Mouse (Mus musculus) hindbrain, embryonic 14.5 days (tissue): ENCODE data around the gene Tulp1. TPM values are rescaled to one million over a fixed set of nuclear protein-coding genes. Genes with fewer than 3 reads are reported as not detected.
"Not testable (repeated sequence)": the region's sequence is repeated elsewhere in the genome, so short reads cannot be mapped to it uniquely, and the experiment has no call there.

ENCODE experiments used
- ATAC-seq: fragments of 200-750 bp; cut with Nextera tagmentation; 2 replicates; pipeline ENCODE4 v1.8.0; 2017; ENCODE audit warnings: moderate number of reproducible peaks, mild to moderate bottlenecking, moderate TSS enrichment, moderate library complexity; ENCODE audit not compliant: low FRiP score
- DNase-seq: peaks from one replicate; pipeline ENCODE4 v3.0.0-alpha.2; 2015; ENCODE audit warnings: low spot score
- H3K27ac ChIP-seq: fragments of 300-500 bp; sonication (generic); 2 replicates; pipeline ENCODE4 v1.5.1; 2014; ENCODE audit warnings: mild to moderate bottlenecking, moderate library complexity
- H3K27me3 ChIP-seq: fragments of 300-500 bp; sonication (generic); 2 replicates; pipeline ENCODE4 v1.6.1; 2014; ENCODE audit warnings: mild to moderate bottlenecking, low read length, mixed read lengths; ENCODE audit not compliant: control insufficient read depth, insufficient read depth
- H3K36me3 ChIP-seq: fragments of 300-500 bp; sonication (generic); replicated peaks from 2 replicates; pipeline ENCODE4 v1.6.1; 2014; ENCODE audit not compliant: control insufficient read depth, insufficient read depth
- H3K4me1 ChIP-seq: fragments of 300-500 bp; sonication (generic); replicated peaks from 2 replicates; pipeline ENCODE4 v1.6.1; 2014; ENCODE audit warnings: antibody characterized with exemption, low read length, mixed read lengths; ENCODE audit not compliant: control insufficient read depth, insufficient read depth
- H3K4me2 ChIP-seq: fragments of 300-500 bp; sonication (generic); replicated peaks from 2 replicates; pipeline ENCODE4 v1.6.1; 2014; ENCODE audit warnings: mild to moderate bottlenecking, moderate library complexity
- H3K4me3 ChIP-seq: fragments of 300-500 bp; sonication (generic); replicated peaks from 2 replicates; pipeline ENCODE4 v1.5.1; 2014; ENCODE audit warnings: mild to moderate bottlenecking, low read length
- H3K9ac ChIP-seq: fragments of 300-500 bp; sonication (generic); 2 replicates; pipeline ENCODE4 v1.6.1; 2014
- H3K9me3 ChIP-seq: fragments of 300-500 bp; sonication (generic); 2 replicates; pipeline ENCODE4 v1.6.1; 2016; ENCODE audit warnings: low read length; ENCODE audit not compliant: control insufficient read depth
- WGBS: fragments of 180-500 bp; shearing (Covaris S2); extraction: QIAGEN DNeasy Blood & Tissue Kit; methylation state at CpG from one replicate; pipeline ENCODE4 v1.1.7; 2014; 5-methylcytosine and 5-hydroxymethylcytosine counted together
- polyA plus RNA-seq: library from polyadenylated mRNA; unstranded; fragments of >200 nt; fragmentation: Nextera tagmentation; extraction: Ambion mirVana; gene quantifications from 2 replicates; pipeline ENCODE4 v1.2.1, GENCODE M21; 2014

Gene Tulp1
- polyA plus RNA-seq, 1 experiment from 2014 or later, result 1.7 TPM

DNA sequence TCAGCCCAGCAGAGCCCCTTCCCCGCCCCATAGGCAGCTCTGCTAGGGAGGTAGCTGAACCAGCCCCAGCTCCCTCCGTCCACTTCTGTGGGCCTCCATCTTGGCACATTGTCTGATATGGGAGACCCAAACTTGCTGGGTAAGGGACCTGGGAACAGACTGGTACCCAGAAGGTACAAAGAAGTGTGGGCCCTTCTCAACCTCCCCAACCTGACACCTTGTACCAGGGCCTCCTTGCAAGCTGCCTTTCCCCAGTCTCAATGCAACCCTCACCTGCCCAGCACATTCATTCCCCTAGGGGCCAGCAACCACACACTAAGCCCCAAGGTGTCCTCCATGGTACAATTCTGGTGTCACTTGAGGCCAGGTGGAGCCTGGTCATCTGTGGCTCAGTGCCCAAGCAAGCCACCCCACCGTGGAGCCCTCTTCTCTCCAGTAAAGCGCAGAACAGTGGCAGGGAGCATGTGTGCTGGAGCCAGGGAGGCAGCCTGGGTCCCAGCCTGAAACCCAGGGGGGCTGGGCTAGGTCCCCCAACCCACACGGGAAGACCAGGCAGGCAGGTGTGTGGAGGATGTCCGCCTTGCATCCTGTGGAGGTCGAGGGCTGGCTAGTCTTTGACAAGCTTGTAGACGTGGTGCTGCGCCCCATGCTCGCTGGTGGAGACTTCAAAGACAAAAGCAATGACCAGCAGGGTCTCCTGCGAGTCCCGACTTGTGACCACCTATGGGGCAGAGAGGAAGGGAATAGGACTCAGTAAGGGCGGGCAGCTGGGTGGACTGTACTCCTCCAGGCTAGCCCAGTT is 32.7 kb downstream of the Tulp1 start:
- DNase-seq (no peak), ATAC-seq (no peak)
- Histone ChIP-seq H3K27ac (no peak overlapping the region), H3K4me3 (no peak overlapping the region), H3K4me2 (no peak overlapping the region), H3K9me3 (no peaks in the 10 kb centered on the region), H3K4me1 (peaks cover 23% of the 10 kb centered on the region), H3K27me3 (no peaks in the 10 kb centered on the region), H3K36me3 (peaks cover 22% of the 10 kb centered on the region), H3K9ac (no peak overlapping the region)
- WGBS, result 40% methylated on average over 13 of the region's 13 CpGs

DNA sequence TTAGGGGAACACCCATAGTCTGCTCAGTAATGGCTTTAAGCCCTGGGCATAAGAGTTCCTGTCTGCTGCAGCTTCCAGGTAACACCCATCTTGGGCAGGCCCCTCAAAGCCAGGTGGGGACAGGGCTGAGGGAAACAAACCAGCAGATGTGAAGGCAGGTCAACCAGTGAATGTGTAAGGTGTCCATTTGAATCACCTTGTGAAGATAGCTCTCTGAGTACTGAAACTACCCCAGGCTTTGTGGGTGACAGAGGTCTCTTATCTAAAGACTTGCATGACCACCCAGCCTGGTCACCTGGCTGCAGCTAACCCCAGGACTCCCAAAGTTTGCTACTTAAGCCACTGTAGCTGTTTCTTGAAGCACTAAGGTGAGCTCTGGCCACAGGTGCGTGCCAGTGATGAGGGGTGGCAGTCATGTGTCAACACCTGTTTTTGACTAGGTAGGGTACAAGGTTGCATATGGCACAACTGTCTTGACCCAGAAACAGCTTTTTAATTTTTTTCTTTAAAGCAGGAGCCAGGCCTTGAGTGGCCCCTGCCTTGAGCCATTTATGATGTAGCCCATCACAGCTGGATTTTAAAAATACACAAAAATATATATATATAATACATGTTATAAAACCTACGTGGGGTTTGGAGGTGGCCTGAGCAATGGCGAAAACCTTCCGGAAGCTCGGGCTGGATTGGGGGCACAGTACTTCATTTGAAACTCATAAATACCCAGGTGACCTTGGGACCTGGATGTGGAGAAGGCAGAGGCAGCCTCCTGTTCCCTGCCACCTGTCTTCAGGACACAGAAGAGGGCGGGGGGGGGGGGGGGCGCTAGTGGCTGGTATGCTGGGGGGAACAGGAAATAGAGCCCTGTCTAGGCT is 33.5 kb downstream of the Tulp1 start:
- ATAC-seq, result no peak

DNA sequence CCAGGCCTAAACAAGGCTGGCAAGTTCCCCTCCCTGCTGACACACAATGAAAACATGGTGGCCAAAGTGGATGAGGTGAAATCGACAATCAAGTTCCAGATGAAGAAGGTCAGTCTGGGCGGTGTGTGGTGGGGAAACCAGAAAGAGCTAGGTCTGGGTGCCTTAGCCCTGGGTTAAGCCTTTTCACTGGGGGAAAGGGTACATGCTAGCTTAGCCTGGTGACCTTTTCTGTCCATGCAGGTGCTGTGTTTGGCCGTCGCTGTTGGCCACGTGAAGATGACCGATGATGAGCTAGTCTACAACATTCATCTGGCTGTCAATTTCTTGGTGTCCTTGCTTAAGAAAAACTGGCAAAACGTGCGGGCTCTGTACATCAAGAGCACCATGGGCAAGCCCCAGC is 34.4 kb downstream of the Tulp1 start:
- Histone ChIP-seq H3K4me1 (peaks cover 24% of the 10 kb centered on the region), H3K36me3 (peaks cover 22% of the 10 kb centered on the region)
- not testable (repeated sequence) for H3K27me3 ChIP-seq, DNase-seq, H3K4me3 ChIP-seq, H3K27ac ChIP-seq, H3K4me2 ChIP-seq, ATAC-seq, H3K9me3 ChIP-seq, H3K9ac ChIP-seq
- 68% methylated on average over 6 of the region's 8 CpGs for WGBS

More for the DNA sequence above, 33.5 kb downstream of the Tulp1 start:
- Histone ChIP-seq H3K27me3 (no peaks in the 10 kb centered on the region), H3K9me3 (no peaks in the 10 kb centered on the region), H3K4me3 (no peak overlapping the region), H3K9ac (no peak overlapping the region), H3K27ac (no peak overlapping the region), H3K4me1 (peaks cover 24% of the 10 kb centered on the region), H3K36me3 (peaks cover 22% of the 10 kb centered on the region), H3K4me2 (no peak overlapping the region)
- 49% methylated on average over 5 of the region's 7 CpGs for WGBS
- no peak for DNase-seq

DNA sequence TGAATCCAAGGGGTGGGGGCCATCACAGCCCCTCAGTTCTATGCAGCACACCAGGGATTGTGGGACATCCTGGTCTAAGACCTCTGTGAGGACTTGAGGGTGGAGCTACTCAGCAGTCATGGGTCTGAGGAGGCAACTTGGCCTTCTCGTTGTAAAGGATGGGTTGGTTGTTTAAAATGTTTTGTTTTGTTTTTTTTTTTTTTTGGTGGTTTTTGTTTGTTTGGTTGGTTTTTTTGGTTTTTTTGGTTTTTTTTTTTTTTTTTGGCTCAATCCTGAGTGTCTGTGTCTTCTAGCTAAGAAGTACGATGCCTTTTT is 34.8 kb downstream of the Tulp1 start:
- H3K4me1 ChIP-seq, result peaks cover 24% of the 10 kb centered on the region
- DNase-seq (no peak), ATAC-seq (no peak)
- H3K27me3 ChIP-seq, result no peaks in the 10 kb centered on the region
- H3K27ac ChIP-seq, result no peak overlapping the region
- peak overlapping the region; percentile 99 for H3K9ac ChIP-seq
- peaks cover 22% of the 10 kb centered on the region for H3K36me3 ChIP-seq
- H3K4me3 ChIP-seq, result peak overlapping the region; percentile 89
- WGBS, result 55% methylated on average over 2 of the region's 2 CpGs
- H3K4me2 ChIP-seq, result peak overlapping the region; percentile 98
- no peaks in the 10 kb centered on the region for H3K9me3 ChIP-seq

DNA sequence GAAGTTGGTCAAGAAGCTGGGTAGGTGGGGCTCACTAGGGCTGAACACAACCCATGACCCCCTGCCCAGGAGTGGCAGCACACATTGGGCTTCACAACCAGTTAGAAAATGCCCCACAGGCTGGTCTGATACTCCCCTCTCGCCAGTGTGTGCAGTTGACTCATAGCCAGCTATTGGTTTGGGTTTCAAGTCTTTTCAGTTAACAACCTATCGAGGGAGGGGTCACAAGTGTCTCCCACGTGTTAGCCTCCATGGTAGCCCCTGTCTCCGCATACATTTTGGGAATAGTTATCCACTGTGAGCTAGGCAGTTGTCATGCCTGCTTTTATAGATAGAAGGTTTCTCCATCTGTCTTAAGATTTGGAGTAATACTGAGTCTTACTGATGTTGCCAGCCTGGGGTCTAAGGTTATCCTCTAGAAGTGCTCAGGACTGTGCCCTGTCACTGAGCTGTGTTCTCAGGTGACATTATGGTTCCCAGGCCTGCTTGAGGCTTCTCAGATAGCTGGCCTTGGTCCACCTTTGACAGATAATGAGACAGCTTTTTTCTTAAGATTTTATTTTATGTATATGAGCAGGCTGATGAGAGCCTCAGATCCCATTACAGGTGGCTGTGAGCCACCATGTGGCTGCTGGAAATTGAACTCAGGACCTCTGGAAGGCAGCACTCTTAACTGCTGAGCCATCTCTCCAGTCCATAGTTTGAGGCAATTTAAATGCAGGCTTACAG is 35.4 kb downstream of the Tulp1 start:
- peak overlapping the region; percentile 99 for H3K9ac ChIP-seq
- peak overlapping the region; percentile 98 for H3K4me2 ChIP-seq
- no peaks in the 10 kb centered on the region for H3K9me3 ChIP-seq
- no peaks in the 10 kb centered on the region for H3K27me3 ChIP-seq
- H3K4me3 ChIP-seq, result peak overlapping the region; percentile 89
- peaks cover 24% of the 10 kb centered on the region for H3K4me1 ChIP-seq
- 9% methylated on average over 4 of the region's 4 CpGs for WGBS
- no peak for DNase-seq
- peaks cover 22% of the 10 kb centered on the region for H3K36me3 ChIP-seq
- H3K27ac ChIP-seq, result no peak overlapping the region
- ATAC-seq, result no peak

DNA sequence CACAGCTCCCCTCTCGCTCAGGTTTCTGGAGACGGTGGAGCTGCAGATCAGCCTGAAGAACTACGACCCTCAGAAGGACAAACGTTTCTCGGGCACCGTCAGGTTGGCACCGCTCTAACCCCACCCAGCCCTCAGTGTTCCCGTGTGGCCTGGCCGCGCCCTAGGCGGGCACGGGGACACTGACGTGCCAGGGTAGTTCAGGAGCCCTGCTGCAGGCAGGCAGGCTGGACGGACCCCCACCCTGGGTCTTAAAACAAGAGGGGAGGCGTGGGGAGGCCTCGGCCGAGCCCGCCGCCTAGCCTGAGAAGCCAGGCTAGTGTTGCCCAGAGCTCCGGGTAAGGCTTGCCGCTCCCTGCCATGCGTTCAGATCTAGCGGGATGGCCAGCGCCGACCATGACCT is 36.1 kb downstream of the Tulp1 start:
- ATAC-seq, result peak; percentile 16
- Histone ChIP-seq H3K4me3 (peak overlapping the region; percentile 89), H3K4me2 (peak overlapping the region; percentile 98), H3K27me3 (no peaks in the 10 kb centered on the region), H3K9me3 (no peaks in the 10 kb centered on the region), H3K36me3 (peaks cover 27% of the 10 kb centered on the region), H3K4me1 (peaks cover 24% of the 10 kb centered on the region), H3K27ac (peak overlapping the region; percentile 96), H3K9ac (peak overlapping the region; percentile 99)
- WGBS, result under 1% methylated on average over 25 of the region's 25 CpGs
- no peak for DNase-seq

DNA sequence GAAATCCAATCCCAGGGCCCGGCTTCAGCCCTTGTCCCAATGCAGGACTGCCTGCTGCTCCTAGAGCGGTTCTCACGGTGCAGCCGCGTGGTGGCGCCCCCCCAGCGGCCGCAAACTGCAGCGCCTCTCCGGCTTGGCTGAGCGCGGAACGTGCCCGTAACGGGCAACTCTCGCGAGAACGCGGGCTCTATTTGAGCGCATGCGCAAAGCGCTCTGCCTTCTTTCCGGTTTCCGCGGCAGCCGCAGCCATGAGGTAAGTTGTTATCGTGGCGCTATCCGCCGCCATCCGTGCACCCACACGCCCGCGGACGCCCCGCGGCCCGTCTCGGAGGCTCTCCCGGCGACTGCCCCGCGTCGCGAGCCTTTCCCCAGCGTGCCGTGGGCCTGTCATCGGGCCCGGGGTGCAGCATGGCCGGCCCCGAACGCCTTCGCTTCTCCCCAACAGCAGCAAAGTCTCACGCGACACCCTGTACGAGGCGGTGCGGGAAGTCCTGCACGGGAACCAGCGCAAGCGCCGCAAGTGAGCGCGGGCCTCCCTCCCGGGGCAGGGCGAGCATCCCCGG is 36.6 kb downstream of the Tulp1 start, which contains the start of gene Rpl10a:
TSS of gene Rpl10a (plus strand) at position 106 of the 563 bp plus-strand sequence.
- WGBS, result 1% methylated on average over 57 of the region's 67 CpGs
- H3K27ac ChIP-seq, result peak within 1 kb of the TSS; percentile 96
- H3K9me3 ChIP-seq, result no peaks in the 10 kb centered on the region
- H3K27me3 ChIP-seq, result no peaks in the 10 kb centered on the region
- ATAC-seq, result peak; percentile 87
- peaks cover 22% of the 10 kb centered on the region for H3K4me1 ChIP-seq
- peak within 1 kb of the TSS; percentile 98 for H3K4me2 ChIP-seq
- peak; percentile 99 for DNase-seq
- H3K4me3 ChIP-seq, result peak within 1 kb of the TSS; percentile 89
- H3K36me3 ChIP-seq, result peaks cover 30% of the 10 kb centered on the region
- H3K9ac ChIP-seq, result peak within 1 kb of the TSS; percentile 99

DNA sequence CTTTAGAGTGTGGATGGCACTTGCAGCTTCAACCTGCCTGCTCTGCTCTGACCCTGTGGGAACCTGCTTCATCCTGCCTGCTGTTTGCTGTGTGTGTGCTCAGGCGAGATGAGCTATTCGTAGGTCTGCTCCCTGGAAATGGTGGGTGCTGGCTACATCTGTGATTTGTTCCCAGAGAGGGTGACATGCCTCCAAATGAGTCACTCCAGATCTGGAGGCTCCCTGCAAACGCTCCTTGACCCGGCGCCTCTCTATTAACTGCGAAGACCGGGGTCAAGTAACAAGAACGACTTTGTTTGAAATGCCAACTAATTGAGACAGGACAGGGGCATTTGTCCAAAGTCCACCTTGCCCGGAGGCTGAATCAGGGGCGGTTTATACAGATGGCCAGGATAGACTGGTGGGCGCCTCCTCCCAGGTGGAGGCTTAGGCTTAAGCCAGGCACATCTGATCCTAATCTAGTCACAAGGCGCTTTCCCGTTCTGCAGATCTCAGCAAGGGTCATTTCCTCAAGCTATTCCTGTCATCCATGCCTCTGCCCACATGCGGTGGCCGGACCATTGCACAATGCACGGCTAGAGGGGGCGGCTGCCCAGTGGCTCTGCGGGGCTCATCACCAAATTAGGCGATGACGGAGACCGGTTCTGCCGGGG is 37.2 kb downstream of the Tulp1 start:
- DNase-seq (no peak), ATAC-seq (no peak; the same call in 1 of the 2 replicates)
- Histone ChIP-seq H3K4me2 (peak overlapping the region; percentile 98), H3K4me1 (peaks cover 22% of the 10 kb centered on the region), H3K9me3 (no peaks in the 10 kb centered on the region), H3K27ac (peak overlapping the region; percentile 96), H3K4me3 (peak overlapping the region; percentile 89), H3K9ac (peak overlapping the region; percentile 99), H3K27me3 (no peaks in the 10 kb centered on the region), H3K36me3 (peaks cover 30% of the 10 kb centered on the region)
- 12% methylated on average over 22 of the region's 22 CpGs for WGBS
